Mouse (Mus musculus) CD4-positive helper T cell, adult 2 months (primary cell): ENCODE data around the gene Tpm4.

Experiments
- DNase-seq: peaks from one replicate; pipeline ENCODE4 v3.0.0-alpha.2; 2012; ENCODE audit warnings: low read depth, missing footprints, low spot score

Gene Tpm4

DNA sequence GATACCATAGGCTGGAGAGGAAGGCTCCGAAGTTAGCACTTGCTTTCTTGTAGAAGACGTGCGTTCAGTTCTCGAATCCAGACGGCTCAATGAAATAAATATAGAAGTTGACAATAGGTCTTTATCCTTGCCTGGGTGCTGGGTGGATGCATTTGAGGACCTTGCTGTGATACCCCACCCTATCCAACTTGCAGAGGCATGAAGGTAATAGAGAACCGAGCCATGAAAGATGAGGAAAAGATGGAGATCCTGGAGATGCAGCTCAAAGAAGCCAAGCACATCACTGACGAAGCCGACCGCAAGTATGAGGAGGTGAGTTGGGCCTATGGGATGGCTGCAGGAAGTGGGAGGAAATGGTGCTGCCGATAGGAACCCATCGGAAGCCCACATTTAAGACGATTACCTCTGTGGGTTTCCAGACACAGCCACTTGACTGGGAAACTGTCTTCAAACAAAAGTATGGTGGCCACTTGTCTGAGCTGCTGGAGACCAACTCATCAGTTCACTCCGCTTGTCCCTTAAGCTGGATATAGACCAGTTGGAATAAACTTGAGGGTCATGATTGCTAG, 8.6 kb downstream of the Tpm4 start:
- DNase-seq: peak; percentile 26

DNA sequence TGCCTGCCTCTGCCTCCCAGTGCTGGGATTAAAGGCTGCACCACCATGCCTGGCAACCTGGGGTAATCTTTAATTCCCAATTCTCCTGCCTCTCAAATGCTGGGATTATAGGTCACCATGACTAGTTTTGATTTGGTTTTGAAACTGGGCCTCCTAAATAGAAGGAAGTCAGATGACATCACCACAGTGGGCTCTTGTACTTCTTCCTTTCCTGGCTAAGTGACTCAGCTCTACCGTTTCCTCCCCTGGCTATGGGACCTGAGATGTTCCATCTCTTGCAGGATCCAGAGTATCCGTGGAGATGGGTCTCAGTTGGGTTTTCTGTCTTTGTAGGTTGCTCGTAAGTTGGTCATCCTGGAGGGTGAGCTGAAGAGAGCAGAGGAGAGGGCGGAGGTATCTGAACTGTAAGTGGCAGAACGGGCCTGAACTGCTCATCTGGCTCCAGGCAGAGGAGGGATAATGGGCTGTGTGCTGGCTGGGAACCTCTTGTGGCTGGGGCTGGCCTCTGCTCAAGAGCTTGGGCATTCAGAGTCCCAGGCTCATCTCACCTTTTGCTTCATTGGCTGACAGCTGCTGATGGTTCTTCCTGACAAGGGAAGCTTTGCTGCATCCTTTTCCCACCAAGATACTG, 9.7 kb downstream of the Tpm4 start:
- no peak for DNase-seq

GRCm38 (mm10) chr8:72145511-72145910, 10.7 kb downstream of the Tpm4 start:
- DNase-seq: no peak

DNA sequence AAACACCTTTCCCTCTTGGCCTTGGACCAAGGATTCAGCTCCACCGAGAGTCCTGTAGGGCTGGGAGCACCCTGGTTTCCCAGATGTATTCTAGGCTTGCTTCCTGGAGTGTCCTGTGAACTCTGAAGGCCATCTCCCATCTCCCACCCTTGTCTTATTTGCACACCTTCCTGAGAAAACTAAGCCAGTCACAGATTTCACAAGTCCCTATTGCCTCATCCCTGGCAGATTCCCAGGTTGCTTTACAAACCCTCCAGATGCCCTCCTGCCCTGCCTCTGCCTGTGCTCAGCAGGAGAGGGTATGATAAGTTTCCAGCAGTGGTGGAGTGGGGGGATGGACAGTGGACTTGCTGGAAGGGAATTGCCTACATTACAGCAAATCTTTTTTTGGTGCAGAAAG, 11.3 kb downstream of the Tpm4 start:
- DNase-seq: no peak

GRCm38 (mm10) chr8:72146556-72146955, 11.8 kb downstream of the Tpm4 start:
- DNase-seq: no peak

- no peak for DNase-seq
Observed at GRCm38 (mm10) chr8:72147266-72147665, 12.5 kb downstream of the Tpm4 start.

GRCm38 (mm10) chr8:72149056-72149455, 14.3 kb downstream of the Tpm4 start:
- no peak for DNase-seq

DNA sequence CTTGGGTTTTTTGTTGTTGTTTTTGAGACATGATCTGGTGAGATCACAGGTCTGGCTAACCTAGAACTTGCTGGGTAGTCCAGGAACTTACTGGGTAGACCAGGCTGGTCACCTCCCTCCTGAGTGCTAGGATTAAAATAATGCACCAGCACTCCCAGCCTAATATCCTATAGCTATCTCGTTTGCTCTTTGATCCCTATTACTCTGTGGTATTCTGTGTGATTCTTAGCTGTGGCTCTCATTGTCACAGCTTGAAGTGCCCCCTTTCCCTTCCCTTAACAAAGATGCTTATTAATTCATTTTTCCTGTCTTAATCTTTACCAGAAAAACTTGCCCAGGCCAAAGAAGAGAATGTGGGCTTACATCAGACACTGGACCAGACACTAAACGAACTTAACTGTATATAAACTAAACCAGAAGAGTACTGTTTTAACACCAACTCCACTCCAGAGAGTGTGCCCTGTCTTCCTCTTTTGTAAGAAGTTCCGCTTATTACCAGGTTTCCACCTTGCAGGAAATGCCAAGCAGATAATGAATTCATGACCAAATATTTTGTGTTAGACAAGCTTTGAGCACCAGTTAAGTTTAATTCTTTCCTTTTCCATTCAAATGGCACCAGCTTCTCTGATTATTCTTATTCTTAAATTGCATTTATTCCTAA, 16.8 kb downstream of the Tpm4 start:
- no peak for DNase-seq

- DNase-seq: no peak
Observed at GRCm38 (mm10) chr8:72153382-72153781, 18.6 kb downstream of the Tpm4 start.

- no peak for DNase-seq
Observed at GRCm38 (mm10) chr8:72158096-72158495, 23.3 kb downstream of the Tpm4 start.

DNA sequence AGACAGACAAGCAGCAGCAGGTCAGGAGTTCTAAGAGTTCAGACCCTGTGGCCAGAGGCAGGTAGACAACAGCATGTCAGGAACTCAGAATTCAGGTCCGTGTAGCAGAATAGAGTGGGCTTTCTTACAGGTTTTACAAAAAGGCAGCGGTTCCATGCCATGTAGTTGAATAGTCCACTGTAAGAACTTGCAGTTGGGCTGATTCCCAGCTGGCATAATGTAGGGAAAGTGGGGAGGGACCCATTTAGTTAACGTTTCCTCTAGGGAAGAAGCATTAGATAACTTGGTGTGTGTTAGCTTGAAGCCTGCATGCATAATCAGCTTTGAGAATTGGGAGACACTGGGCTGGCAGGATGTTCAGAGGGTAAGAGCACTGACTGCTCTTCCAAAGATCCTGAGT, 24.0 kb downstream of the Tpm4 start:
- DNase-seq: no peak

GRCm38 (mm10) chr8:72160007-72160406, 25.2 kb downstream of the Tpm4 start:
- peak; percentile 72 for DNase-seq

DNA sequence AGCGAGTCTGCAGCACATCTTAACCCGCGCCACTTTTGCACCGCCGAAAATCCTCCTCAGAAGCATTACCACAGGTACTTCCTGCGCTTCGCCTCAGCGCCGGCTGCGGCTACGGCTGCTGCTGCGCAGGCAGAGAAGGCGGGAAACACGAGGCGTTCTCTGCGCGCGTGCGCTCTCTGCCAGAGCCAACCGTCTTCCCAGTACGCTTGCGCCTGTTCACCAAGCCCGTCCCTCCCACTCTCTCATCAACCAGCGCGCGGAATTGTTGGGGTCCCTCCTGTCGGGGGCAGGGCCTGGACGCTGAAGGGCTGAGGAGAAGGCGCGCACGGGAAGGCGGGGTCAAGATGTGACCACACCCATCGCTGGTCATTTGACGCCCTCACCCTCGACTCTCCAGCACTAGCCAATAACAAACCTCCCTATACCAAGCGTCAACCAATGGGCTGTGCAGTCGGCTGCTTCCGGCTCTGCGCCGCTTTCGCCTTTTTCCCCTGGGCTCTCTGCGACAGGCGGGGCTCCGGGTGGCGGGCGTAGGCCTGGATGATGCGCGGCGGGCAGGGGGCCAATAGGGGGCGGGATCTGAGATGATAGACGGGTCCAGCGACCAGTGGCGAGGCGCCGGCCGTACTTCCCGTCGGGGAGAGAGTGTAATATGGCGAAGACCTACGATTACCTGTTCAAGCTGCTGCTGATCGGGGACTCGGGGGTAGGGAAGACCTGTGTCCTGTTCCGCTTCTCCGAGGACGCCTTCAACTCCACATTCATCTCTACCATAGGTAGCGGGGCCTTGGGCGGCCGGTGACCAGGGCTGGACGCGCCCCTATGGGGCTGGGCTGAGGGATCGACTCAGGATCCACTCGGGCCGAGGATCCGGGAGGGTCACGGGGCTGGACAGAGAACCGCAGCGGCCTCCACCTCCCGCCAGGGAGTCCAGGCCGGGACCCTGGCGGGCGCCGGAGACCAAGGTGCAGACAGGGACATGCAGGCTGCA, 26.2 kb downstream of the Tpm4 start, which contains the start of gene Rab8a:
Gene Rab8a (plus strand): TSS at position 494 of the 991 bp plus-strand sequence.
- peak; percentile 100 for DNase-seq

GRCm38 (mm10) chr8:72162821-72163220, 28.0 kb downstream of the Tpm4 start:
- peak; percentile 68 for DNase-seq

- peak; percentile 90 for DNase-seq
Observed at GRCm38 (mm10) chr8:72169098-72169668, 34.4 kb downstream of the Tpm4 start.

DNA sequence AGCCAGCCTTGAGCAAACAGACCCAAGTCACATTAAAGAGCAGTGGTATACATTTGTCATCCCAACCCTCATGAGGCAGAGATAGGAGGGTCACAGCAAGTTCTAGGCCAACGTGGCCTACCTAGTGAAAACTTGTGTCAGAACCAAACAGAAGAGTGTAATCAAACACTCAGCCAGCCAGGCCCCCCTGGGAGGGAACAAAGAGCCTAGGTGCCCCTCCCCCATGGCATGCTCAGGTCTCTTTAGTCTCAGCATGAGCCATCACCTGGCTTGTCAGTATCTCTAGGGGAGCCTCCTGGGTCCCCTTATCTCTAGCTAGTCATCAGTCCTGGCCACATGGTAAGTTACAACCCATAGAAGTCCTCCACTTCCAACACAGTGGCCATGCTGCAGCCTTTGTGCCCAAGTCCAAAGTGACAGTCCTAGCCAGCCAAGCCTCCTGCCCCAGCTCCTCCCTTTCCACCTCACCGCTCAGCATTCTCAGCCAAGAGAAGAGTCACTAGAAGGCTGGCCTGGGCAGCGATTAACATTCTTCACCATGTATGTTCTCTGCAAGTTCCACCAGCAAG, 35.0 kb downstream of the Tpm4 start:
- DNase-seq: no peak

- DNase-seq: peak; percentile 71
Observed at GRCm38 (mm10) chr8:72177346-72177925, 42.7 kb downstream of the Tpm4 start.

GRCm38 (mm10) chr8:72183554-72184202, 48.9 kb downstream of the Tpm4 start:
- DNase-seq: no peak

GRCm38 (mm10) chr8:72187793-72188331, 53.1 kb downstream of the Tpm4 start:
- DNase-seq: no peak
